Comparison of ENCODE assay signal across 23 mouse cellular contexts in genomic region chr12:40552201-40552600, GRCm38 (mm10).
DNase-seq lines count a peak whose midpoint lies in the region; ATAC-seq and TF ChIP-seq lines count a peak whose summit lies in the region.
"Had no signal": no experiment of that assay in that cellular context is flagged by ENCODE, and none has a peak within 500 bp of the region (broad histone marks: within the 10 kb centered on the region; RNA-seq: fewer than 3 reads in every experiment).

No protein-coding gene starts in this region.

- ATAC-seq in kidney, embryonic 15.5 days (replicated peaks; ENCODE audit: low FRiP score), result 0 out of 2 replicates have a peak, but pooled peaks have one; percentile 33
- no peak for ATAC-seq in kidney, embryonic 16.5 days (ENCODE audit: low FRiP score, low TSS enrichment)
- no peak for ATAC-seq in frontal cortex, adult (ENCODE audit: low TSS enrichment)
- ATAC-seq: forebrain, embryonic 14.5 days; forebrain, postnatal 0 days; Patski had no signal

- H3K9ac ChIP-seq in kidney, embryonic 15.5 days, result no peak overlapping the region
- H3K9ac ChIP-seq in kidney, embryonic 16.5 days (replicated peaks; ENCODE audit: low read length), result no peak overlapping the region
- H3K9ac ChIP-seq: forebrain, postnatal 0 days; hindbrain, embryonic 12.5 days; hindbrain, embryonic 15.5 days had no signal

- DNase-seq in kidney, adult 2 months, result peak; percentile 70
- no peak for DNase-seq in kidney, adult 18-20 months
- peak; percentile 8 for DNase-seq in limb, embryonic 10.5 days (ENCODE audit: low spot score)
- DNase-seq: adrenal gland, postnatal 10 days; adrenal gland, postnatal 36 days; B cell, adult 2 months; cerebellum, adult 18-20 months; cerebellum, adult 9-10 months; cerebellum, postnatal 14 days; forebrain, postnatal 0 days; gastrocnemius, postnatal 10 days; heart, adult 11 months had no signal

- no peak for TF ChIP-seq POLR2A in kidney, adult 2 months (IDR thresholded peaks at IDR 0.05; ENCODE audit: low read depth, low read length)

- no peak for TF ChIP-seq CTCF in kidney, adult 2 months (conservative IDR thresholded peaks at IDR 0.05; ENCODE audit: insufficient read depth, insufficient read length, low read depth, low read length)

- H3K27ac ChIP-seq in kidney, adult 2 months (ENCODE audit: insufficient read depth, low read depth, low read length), result no peak overlapping the region
- H3K27ac ChIP-seq in kidney, embryonic 15.5 days, result no peak overlapping the region
- H3K27ac ChIP-seq in kidney, embryonic 16.5 days (ENCODE audit: low read length), result no peak overlapping the region
- H3K27ac ChIP-seq in limb, embryonic 10.5 days, result no peak overlapping the region
- H3K27ac ChIP-seq: forebrain, embryonic 10.5 days; hindbrain, embryonic 12.5 days; hindbrain, embryonic 15.5 days had no signal

- H3K9me3 ChIP-seq in kidney, embryonic 15.5 days (replicated peaks), result no peaks in the 10 kb centered on the region
- H3K9me3 ChIP-seq in kidney, embryonic 16.5 days (ENCODE audit: low read length), result no peaks in the 10 kb centered on the region
- H3K9me3 ChIP-seq in limb, embryonic 10.5 days (replicated peaks), result no peaks in the 10 kb centered on the region
- H3K9me3 ChIP-seq: forebrain, embryonic 10.5 days; G1E; hindbrain, embryonic 12.5 days; hindbrain, embryonic 15.5 days had no signal

- peaks cover 8% of the 10 kb centered on the region; the same call in 1 of the 2 replicates for H3K4me1 ChIP-seq in kidney, adult 2 months (ENCODE audit: control insufficient read depth, insufficient read depth, low read length)
- no peaks in the 10 kb centered on the region for H3K4me1 ChIP-seq in kidney, embryonic 15.5 days
- H3K4me1 ChIP-seq in kidney, embryonic 16.5 days (ENCODE audit: insufficient read depth, low read length), result no peaks in the 10 kb centered on the region
- no peaks in the 10 kb centered on the region for H3K4me1 ChIP-seq in limb, embryonic 10.5 days
- H3K4me1 ChIP-seq: forebrain, embryonic 10.5 days had no signal

- H3K36me3 ChIP-seq in kidney, adult 2 months (ENCODE audit: control insufficient read depth, insufficient read depth, low read length), result no peaks in the 10 kb centered on the region
- no peaks in the 10 kb centered on the region for H3K36me3 ChIP-seq in kidney, embryonic 15.5 days
- H3K36me3 ChIP-seq in kidney, embryonic 16.5 days (ENCODE audit: insufficient read depth, low read length), result no peaks in the 10 kb centered on the region
- no peaks in the 10 kb centered on the region for H3K36me3 ChIP-seq in limb, embryonic 10.5 days
- H3K36me3 ChIP-seq: forebrain, embryonic 10.5 days; G1E; hindbrain, embryonic 12.5 days; hindbrain, embryonic 15.5 days had no signal

- H3K27me3 ChIP-seq in kidney, adult 2 months (replicated peaks; ENCODE audit: control insufficient read depth, insufficient read depth, low read length), result no peaks in the 10 kb centered on the region
- H3K27me3 ChIP-seq in kidney, embryonic 15.5 days, result no peaks in the 10 kb centered on the region
- no peaks in the 10 kb centered on the region for H3K27me3 ChIP-seq in kidney, embryonic 16.5 days (ENCODE audit: insufficient read depth, low read length)
- no peaks in the 10 kb centered on the region for H3K27me3 ChIP-seq in limb, embryonic 10.5 days (ENCODE audit: low read depth, poor library complexity, severe bottlenecking)
- H3K27me3 ChIP-seq: CH12.LX; hindbrain, embryonic 12.5 days; hindbrain, embryonic 15.5 days; Patski had no signal

- no peak overlapping the region for H3K4me3 ChIP-seq in kidney, adult 2 months (ENCODE audit: insufficient read depth, low read depth, low read length)
- H3K4me3 ChIP-seq in kidney, embryonic 15.5 days (replicated peaks), result no peak overlapping the region
- no peak overlapping the region for H3K4me3 ChIP-seq in kidney, embryonic 16.5 days (ENCODE audit: low read length)
- H3K4me3 ChIP-seq in limb, embryonic 10.5 days, result no peak overlapping the region
- H3K4me3 ChIP-seq: forebrain, embryonic 10.5 days; hindbrain, embryonic 12.5 days; hindbrain, embryonic 15.5 days had no signal

- WGBS in kidney, adult 2 months, result 33% methylated on average over 1 of the region's 1 CpGs
- 44% methylated on average over 1 of the region's 1 CpGs for WGBS in kidney, embryonic 15.5 days
- 32% methylated on average over 1 of the region's 1 CpGs for WGBS in kidney, embryonic 16.5 days
- 83% methylated on average over 1 of the region's 1 CpGs for WGBS in limb, embryonic 10.5 days

- no peak overlapping the region for H3K4me2 ChIP-seq in kidney, embryonic 15.5 days
- H3K4me2 ChIP-seq in kidney, embryonic 16.5 days (replicated peaks; ENCODE audit: low read depth, low read length), result no peak overlapping the region
- H3K4me2 ChIP-seq: heart, embryonic 11.5 days; hindbrain, embryonic 12.5 days; hindbrain, embryonic 15.5 days had no signal
